Mouse (Mus musculus): ENCODE measurements around the gene Ropn1l.

GRCm38 (mm10) chr15:31454861-31455295 is 1.3 kb upstream of the Ropn1l start:
- TF ChIP-seq USF1 (IDR thresholded peaks at IDR 0.05; ENCODE audit: low read depth, low read length): no peak
- TF ChIP-seq BHLHE40 (IDR thresholded peaks at IDR 0.05; ENCODE audit: borderline replicate concordance, low read depth, low read length): no peak
- TF ChIP-seq ETS1 (IDR thresholded peaks at IDR 0.05; ENCODE audit: low read depth, low read length): no peak

All from MEL (cell line).